Mouse (Mus musculus) testis, adult 2 months (tissue): Measurements from ENCODE around the gene Lrp11.

Source experiments
- CTCF ChIP-seq: fragments of 200-500 bp; IDR thresholded peaks from 2 replicates; pipeline ENCODE4 v1.5.1; 2012; ENCODE audit warnings: low read depth, mild to moderate bottlenecking, inconsistent platforms, low read length, moderate library complexity; ENCODE audit not compliant: control insufficient read depth, insufficient read depth, insufficient replicate concordance
- POLR2A ChIP-seq: fragments of 200-500 bp; IDR thresholded peaks from 2 replicates; pipeline ENCODE4 v1.6.1; 2012; ENCODE audit warnings: low read depth, mild to moderate bottlenecking, inconsistent platforms, low read length, moderate library complexity; ENCODE audit not compliant: control insufficient read depth

- TF ChIP-seq CTCF (no peak), POLR2A (no peak)
These were observed 7.3 kb upstream of the Lrp11 start for GRCm38 (mm10) chr10:7582157-7582890.
